Mouse (Mus musculus) neural tube, embryonic 15.5 days (tissue): Measurements from ENCODE around the gene Clic5. TPM values are rescaled to one million over a fixed set of nuclear protein-coding genes. Genes with fewer than 3 reads are reported as not detected.

Experiments
- ATAC-seq: fragments of 200-750 bp; cut with Nextera tagmentation; 2 replicates; pipeline ENCODE4 v1.8.0; 2017; ENCODE audit warnings: mild to moderate bottlenecking, moderate TSS enrichment, moderate library complexity; ENCODE audit not compliant: low FRiP score
- H3K27ac ChIP-seq: fragments of 300-500 bp; sonication (generic); replicated peaks from 2 replicates; pipeline ENCODE4 v1.5.1; 2015; ENCODE audit warnings: mild to moderate bottlenecking, inconsistent platforms
- H3K27me3 ChIP-seq: fragments of 300-500 bp; sonication (generic); replicated peaks from 2 replicates; pipeline ENCODE4 v1.6.1; 2015; ENCODE audit warnings: inconsistent platforms
- H3K36me3 ChIP-seq: fragments of 300-500 bp; sonication (generic); 2 replicates; pipeline ENCODE4 v1.6.1; 2015; ENCODE audit warnings: inconsistent platforms
- H3K4me1 ChIP-seq: fragments of 300-500 bp; sonication (generic); 2 replicates; pipeline ENCODE4 v1.6.1; 2015; ENCODE audit warnings: inconsistent platforms
- H3K4me2 ChIP-seq: fragments of 300-500 bp; sonication (generic); 2 replicates; pipeline ENCODE4 v1.6.1; 2015; ENCODE audit warnings: inconsistent platforms, mild to moderate bottlenecking, moderate library complexity
- H3K4me3 ChIP-seq: fragments of 300-500 bp; sonication (generic); replicated peaks from 2 replicates; pipeline ENCODE4 v1.5.1; 2015; ENCODE audit warnings: mild to moderate bottlenecking, inconsistent platforms
- H3K9ac ChIP-seq: fragments of 300-500 bp; sonication (generic); replicated peaks from 2 replicates; pipeline ENCODE4 v1.6.1; 2015; ENCODE audit warnings: mild to moderate bottlenecking, inconsistent platforms
- H3K9me3 ChIP-seq: fragments of 300-500 bp; sonication (generic); replicated peaks from 2 replicates; pipeline ENCODE4 v1.6.1; 2016; ENCODE audit warnings: inconsistent platforms
- WGBS: fragments of 180-500 bp; shearing (Covaris S2); methylation state at CpG from one replicate; pipeline ENCODE4 v1.1.7; 2015; ENCODE audit warnings: mixed read lengths; 5-methylcytosine and 5-hydroxymethylcytosine counted together
- polyA plus RNA-seq: library from polyadenylated mRNA; unstranded; fragments of >200 nt; fragmentation: Nextera tagmentation; extraction: Ambion mirVana; gene quantifications from 2 replicates; pipeline ENCODE4 v1.2.1, GENCODE M21; 2015

Gene Clic5
- polyA plus RNA-seq, 1 experiment from 2014 or later, result 0.35 TPM

DNA sequence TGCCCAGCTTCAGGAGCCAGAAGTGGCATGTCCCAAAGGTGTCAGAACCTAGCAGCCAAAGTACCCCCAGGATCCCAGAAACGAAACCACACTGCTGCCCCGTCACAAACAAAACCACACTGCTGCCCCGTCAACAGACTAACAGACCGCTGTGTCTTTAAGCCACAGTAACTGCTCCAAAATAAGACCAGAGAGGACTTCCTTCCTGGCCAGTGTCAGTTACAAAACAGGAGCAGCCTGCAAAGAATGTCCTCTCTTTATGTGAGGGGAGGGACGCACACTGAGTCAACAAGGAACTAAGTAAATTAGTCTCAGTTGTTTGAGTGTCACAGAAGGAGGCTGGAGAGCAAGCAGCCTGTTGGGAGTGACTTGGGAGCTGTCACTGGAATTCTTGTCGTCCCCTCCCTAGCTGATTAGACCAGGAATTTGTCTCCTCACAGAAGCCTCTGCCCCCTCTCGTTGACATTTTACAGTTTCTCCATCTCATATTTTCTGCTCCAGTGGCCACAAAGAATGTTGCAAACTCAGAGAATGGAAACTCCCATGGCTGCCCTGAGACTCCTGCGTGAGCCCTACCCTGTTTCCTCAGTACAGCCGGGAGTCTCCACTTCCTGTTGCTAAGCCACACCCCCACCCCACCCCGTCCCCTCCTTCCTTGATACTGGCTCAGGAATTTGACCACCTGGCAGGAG lies 50.8 kb downstream of the Clic5 start:
- H3K9me3 ChIP-seq, result 0 out of 2 replicates have a peak, but pooled peaks cover 3% of the 10 kb centered on the region
- peak overlapping the region; percentile 30 for H3K4me2 ChIP-seq
- no peak for ATAC-seq
- no peaks in the 10 kb centered on the region for H3K27me3 ChIP-seq
- WGBS, result 23% methylated on average over 10 of the region's 10 CpGs
- no peaks in the 10 kb centered on the region for H3K36me3 ChIP-seq
- no peak overlapping the region for H3K9ac ChIP-seq
- 0 out of 2 replicates have a peak overlapping the region, but pooled peaks have one; percentile 13 for H3K27ac ChIP-seq
- H3K4me3 ChIP-seq, result no peak overlapping the region
- H3K4me1 ChIP-seq, result peaks cover 6% of the 10 kb centered on the region; the same call in 1 of the 2 replicates

GRCm38 (mm10) chr17:44240742-44241141 lies 52.4 kb downstream of the Clic5 start:
- H3K9ac ChIP-seq, result no peak overlapping the region
- no peaks in the 10 kb centered on the region for H3K27me3 ChIP-seq
- peaks cover 6% of the 10 kb centered on the region; the same call in 1 of the 2 replicates for H3K4me1 ChIP-seq
- H3K4me3 ChIP-seq, result no peak overlapping the region
- H3K9me3 ChIP-seq, result 0 out of 2 replicates have a peak, but pooled peaks cover 3% of the 10 kb centered on the region
- H3K27ac ChIP-seq, result no peak overlapping the region
- H3K36me3 ChIP-seq, result no peaks in the 10 kb centered on the region
- WGBS, result 96% methylated on average over 2 of the region's 2 CpGs
- no peak for ATAC-seq
- H3K4me2 ChIP-seq, result no peak overlapping the region

DNA sequence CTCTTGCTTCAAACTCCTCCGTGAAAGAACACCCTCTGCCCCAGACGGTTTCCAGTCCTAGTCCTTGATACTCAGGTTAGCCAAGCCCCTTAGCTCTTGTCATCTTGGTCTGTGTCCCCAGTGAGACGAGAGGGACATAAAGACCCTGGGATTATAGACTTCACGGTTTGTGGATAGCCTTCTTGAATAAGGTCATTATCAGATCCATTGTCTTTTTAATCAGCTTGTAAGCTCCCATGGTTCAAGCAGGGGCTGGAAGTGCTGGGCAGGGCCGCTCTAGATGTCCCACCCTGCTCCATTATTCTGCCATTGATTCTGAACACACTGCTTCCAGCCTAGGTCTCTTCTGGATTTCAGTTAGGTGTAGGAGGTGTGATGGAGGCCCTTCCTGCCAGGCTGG lies 55.7 kb downstream of the Clic5 start:
- peaks cover 4% of the 10 kb centered on the region; the same call in 1 of the 2 replicates for H3K4me1 ChIP-seq
- H3K27ac ChIP-seq, result no peak overlapping the region
- 0 out of 2 replicates have a peak, but pooled peaks cover 3% of the 10 kb centered on the region for H3K9me3 ChIP-seq
- no peak overlapping the region for H3K4me2 ChIP-seq
- H3K27me3 ChIP-seq, result no peaks in the 10 kb centered on the region
- no peak overlapping the region for H3K4me3 ChIP-seq
- H3K36me3 ChIP-seq, result no peaks in the 10 kb centered on the region
- H3K9ac ChIP-seq, result no peak overlapping the region
- WGBS, result 26% methylated on average over 5 of the region's 5 CpGs
- no peak for ATAC-seq

- Histone ChIP-seq H3K9me3 (0 out of 2 replicates have a peak, but pooled peaks cover 3% of the 10 kb centered on the region), H3K4me2 (no peak overlapping the region), H3K4me1 (no peaks in the 10 kb centered on the region; the same call in 1 of the 2 replicates), H3K27me3 (no peaks in the 10 kb centered on the region), H3K36me3 (no peaks in the 10 kb centered on the region), H3K4me3 (no peak overlapping the region), H3K9ac (no peak overlapping the region), H3K27ac (no peak overlapping the region)
- ATAC-seq, result no peak
- WGBS, result 30% methylated on average over 7 of the region's 7 CpGs
Measured at GRCm38 (mm10) chr17:44244625-44245024, 56.2 kb downstream of the Clic5 start.

DNA sequence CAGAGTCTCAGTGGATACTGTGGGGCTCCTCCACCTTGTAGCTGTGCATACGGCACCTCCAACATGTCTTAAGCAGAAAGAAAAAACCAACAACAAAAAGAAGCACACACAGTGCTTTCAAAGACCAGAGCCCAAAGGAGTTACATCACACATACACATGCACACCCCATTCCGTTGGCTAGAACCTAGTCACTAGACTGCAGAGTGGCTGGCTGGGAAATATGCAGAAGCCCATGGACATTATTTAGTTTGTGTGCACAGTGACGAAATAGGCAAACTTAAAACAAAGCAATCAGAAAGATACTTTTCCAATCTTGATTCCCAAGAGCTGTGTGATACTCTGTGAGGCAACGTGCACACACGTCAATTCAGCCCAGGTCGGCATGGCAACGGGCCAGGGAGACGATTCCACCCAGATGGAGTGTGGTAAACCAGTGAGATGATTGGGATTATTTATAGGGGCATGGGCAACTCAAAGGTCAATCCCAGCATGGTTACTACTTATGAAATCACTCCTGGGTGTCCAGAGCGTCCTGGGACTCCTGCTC lies 57.8 kb downstream of the Clic5 start:
- Histone ChIP-seq H3K4me2 (no peak overlapping the region), H3K27ac (no peak overlapping the region), H3K36me3 (no peaks in the 10 kb centered on the region), H3K27me3 (no peaks in the 10 kb centered on the region), H3K4me1 (no peaks in the 10 kb centered on the region; the same call in 1 of the 2 replicates), H3K9ac (no peak overlapping the region), H3K9me3 (no peaks in the 10 kb centered on the region), H3K4me3 (no peak overlapping the region)
- no peak for ATAC-seq
- 57% methylated on average over 9 of the region's 9 CpGs for WGBS

- Histone ChIP-seq H3K36me3 (no peaks in the 10 kb centered on the region), H3K27ac (no peak overlapping the region), H3K4me2 (no peak overlapping the region), H3K9me3 (no peaks in the 10 kb centered on the region), H3K27me3 (no peaks in the 10 kb centered on the region), H3K9ac (no peak overlapping the region), H3K4me1 (peaks cover 2% of the 10 kb centered on the region), H3K4me3 (no peak overlapping the region)
- no peak for ATAC-seq
- WGBS, result 81% methylated on average over 4 of the region's 4 CpGs
Measured at GRCm38 (mm10) chr17:44249544-44249943, 61.2 kb downstream of the Clic5 start.

DNA sequence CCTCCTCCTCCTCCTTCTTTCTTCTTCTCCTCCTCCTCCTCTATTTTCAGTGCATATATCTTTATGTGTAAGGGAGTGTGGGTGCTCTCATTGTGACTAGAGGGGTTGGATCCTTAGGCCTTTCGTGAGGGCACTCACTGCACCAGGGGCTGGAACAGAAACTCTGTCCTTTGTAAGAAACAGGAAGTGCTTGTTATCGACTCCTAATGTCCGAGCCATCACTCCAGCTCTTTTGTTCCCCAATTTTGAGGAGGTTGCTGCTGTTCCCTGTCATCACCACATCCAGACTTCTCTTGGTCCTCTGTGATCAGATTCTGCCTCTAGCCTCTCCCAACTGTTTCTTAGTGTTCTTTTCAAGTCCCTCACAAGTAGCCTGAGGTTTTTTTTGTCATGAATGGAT lies 64.3 kb downstream of the Clic5 start:
- no peaks in the 10 kb centered on the region for H3K9me3 ChIP-seq
- 65% methylated on average over 3 of the region's 3 CpGs for WGBS
- H3K27ac ChIP-seq, result no peak overlapping the region
- H3K4me3 ChIP-seq, result no peak overlapping the region
- no peaks in the 10 kb centered on the region for H3K36me3 ChIP-seq
- H3K9ac ChIP-seq, result no peak overlapping the region
- no peak overlapping the region for H3K4me2 ChIP-seq
- ATAC-seq, result no peak
- peaks cover 3% of the 10 kb centered on the region for H3K4me1 ChIP-seq
- H3K27me3 ChIP-seq, result peaks cover 7% of the 10 kb centered on the region; the same call in 1 of the 2 replicates

- Histone ChIP-seq H3K27me3 (peaks cover 11% of the 10 kb centered on the region), H3K27ac (no peak overlapping the region), H3K9ac (no peak overlapping the region), H3K9me3 (no peaks in the 10 kb centered on the region), H3K4me3 (no peak overlapping the region), H3K4me2 (0 out of 2 replicates have a peak overlapping the region, but pooled peaks have one; percentile 11), H3K36me3 (no peaks in the 10 kb centered on the region), H3K4me1 (peaks cover 3% of the 10 kb centered on the region)
- WGBS, result 63% methylated on average over 8 of the region's 8 CpGs
- no peak for ATAC-seq
Measured at GRCm38 (mm10) chr17:44254698-44255097, 66.3 kb downstream of the Clic5 start.

- 3% methylated on average over 6 of the region's 6 CpGs for WGBS
Measured at GRCm38 (mm10) chr17:44256583-44256982, 68.2 kb downstream of the Clic5 start.

DNA sequence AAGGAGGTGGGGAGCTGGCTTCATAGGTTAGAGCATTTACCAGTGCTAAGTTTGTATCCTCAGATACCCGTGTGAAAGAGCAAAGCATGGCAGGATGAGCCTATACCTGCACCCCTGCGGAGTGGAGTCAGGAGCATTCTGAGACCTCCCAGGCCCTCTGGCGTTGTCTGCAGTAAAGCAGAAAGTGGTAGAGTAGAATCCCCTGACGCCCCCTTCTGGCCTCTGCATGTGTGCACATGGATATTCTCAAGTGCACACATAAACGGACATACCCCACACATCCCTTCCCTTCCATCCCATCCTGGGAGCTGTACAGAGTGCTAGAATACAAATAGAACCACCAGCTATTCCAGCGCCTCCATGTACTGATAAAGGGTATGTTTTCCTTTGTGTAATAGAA lies 70.9 kb downstream of the Clic5 start:
- H3K9me3 ChIP-seq, result no peaks in the 10 kb centered on the region
- 38% methylated on average over 6 of the region's 6 CpGs for WGBS

More at GRCm38 (mm10) chr17:44256583-44256982, 68.2 kb downstream of the Clic5 start:
- Histone ChIP-seq H3K4me2 (no peak overlapping the region), H3K4me1 (peaks cover 6% of the 10 kb centered on the region), H3K9me3 (no peaks in the 10 kb centered on the region), H3K9ac (no peak overlapping the region), H3K27ac (no peak overlapping the region), H3K36me3 (no peaks in the 10 kb centered on the region), H3K27me3 (peaks cover 27% of the 10 kb centered on the region), H3K4me3 (no peak overlapping the region)
- peak; percentile 67; the same call in 1 of the 2 replicates for ATAC-seq

DNA sequence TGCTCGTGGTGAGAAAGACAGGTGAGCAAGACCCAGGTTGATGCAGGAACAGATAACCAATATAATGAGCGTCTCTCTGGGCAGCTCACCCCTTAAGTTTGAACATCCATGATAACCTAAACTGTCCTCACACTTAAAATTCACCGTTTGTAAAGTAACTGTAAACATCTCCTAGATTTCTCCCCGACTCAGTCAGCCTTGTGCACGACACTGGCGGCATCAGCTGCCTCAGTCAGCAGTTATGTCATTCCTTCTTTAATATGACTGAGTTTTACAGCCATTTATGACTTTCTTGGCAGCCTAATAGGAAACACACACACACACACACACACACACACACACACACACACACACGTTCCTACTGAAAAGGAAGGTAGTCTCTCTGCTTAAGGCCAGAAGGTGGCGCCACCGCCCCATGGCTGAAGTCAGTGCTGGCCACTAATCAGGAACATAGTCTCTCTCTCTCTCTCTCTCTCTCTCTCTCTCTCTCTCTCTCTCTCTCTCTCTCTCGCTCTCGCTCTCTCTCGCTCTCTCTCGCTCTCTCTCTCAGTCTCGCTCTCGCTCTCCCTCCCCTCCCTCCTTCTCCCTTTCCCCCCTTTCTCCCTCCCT lies 73.3 kb downstream of the Clic5 start:
- Histone ChIP-seq H3K27me3 (peaks cover 26% of the 10 kb centered on the region), H3K9ac (no peak overlapping the region), H3K27ac (no peak overlapping the region), H3K4me3 (no peak overlapping the region), H3K36me3 (no peaks in the 10 kb centered on the region), H3K9me3 (no peaks in the 10 kb centered on the region), H3K4me1 (peaks cover 4% of the 10 kb centered on the region; the same call in 1 of the 2 replicates), H3K4me2 (peak overlapping the region; percentile 28)
- 26% methylated on average over 9 of the region's 15 CpGs for WGBS
- ATAC-seq, result peak; percentile 90

More for the DNA sequence above, 70.9 kb downstream of the Clic5 start:
- Histone ChIP-seq H3K4me2 (no peak overlapping the region), H3K27ac (no peak overlapping the region), H3K4me1 (peaks cover 7% of the 10 kb centered on the region), H3K9ac (no peak overlapping the region), H3K36me3 (no peaks in the 10 kb centered on the region), H3K27me3 (peaks cover 30% of the 10 kb centered on the region), H3K4me3 (no peak overlapping the region)
- no peak for ATAC-seq
